Mouse (Mus musculus): ENCODE results near the gene Chkb. TPM values are rescaled to one million over a fixed set of nuclear protein-coding genes. Genes with fewer than 3 reads are reported as not detected.

The Chkb gene
- polyA plus RNA-seq, 1 experiment from 2014 or later = 30.4 TPM

DNA sequence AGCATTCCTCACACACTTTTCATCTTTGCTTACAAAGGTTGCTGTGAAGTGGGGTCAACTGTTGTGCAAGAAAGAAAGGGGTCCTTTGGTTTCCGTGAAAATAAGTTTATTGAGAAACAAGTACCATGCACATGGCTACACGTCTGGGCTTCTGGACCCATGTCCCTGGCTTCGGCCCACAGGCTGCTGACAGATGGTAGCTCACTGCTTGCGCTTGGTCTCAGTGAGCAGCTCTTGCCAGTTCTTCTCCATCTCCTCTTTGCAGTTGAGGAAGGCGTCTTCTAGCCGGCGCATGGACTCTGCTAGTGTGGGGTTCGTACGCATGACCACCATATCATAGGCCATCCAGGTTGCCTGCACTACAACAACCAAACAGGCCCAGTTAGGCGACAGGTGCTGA is 39.6 kb downstream of the Chkb start:
- Histone ChIP-seq H3K9me3 (replicated peaks) (no peaks in the 10 kb centered on the region), H3K36me3 (no peaks in the 10 kb centered on the region), H3K4me1 (no peaks in the 10 kb centered on the region), H3K4me3 (no peak overlapping the region), H3K27me3 (replicated peaks) (peaks cover 42% of the 10 kb centered on the region), H3K27ac (no peak overlapping the region), H3K9ac (no peak overlapping the region), H3K4me2 (no peak overlapping the region)
- ATAC-seq = no peak
- WGBS (ENCODE audit: insufficient replicate concordance) = 83% methylated on average over 10 of the region's 10 CpGs

DNA sequence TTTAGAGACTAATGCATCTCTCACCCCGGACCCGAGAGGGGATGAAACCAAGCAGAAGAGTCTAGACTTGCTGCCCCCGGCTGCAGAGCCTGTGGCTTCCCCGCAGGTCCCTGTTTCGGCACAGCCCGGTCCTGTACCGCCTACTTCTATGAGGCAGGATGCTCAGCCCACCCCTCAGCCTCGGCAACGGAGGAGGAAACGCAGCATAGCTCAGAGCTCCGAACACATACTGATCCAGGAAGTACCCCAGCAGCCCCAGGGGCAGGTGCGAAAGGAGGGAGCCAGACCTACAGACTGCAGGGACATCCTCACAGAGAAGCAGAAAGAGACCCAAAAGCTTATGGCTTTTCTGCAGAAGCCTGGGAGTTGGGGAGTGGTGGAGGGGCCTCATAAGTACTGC is 42.6 kb downstream of the Chkb start:
- Histone ChIP-seq H3K9me3 (replicated peaks) (no peaks in the 10 kb centered on the region), H3K36me3 (no peaks in the 10 kb centered on the region), H3K4me2 (no peak overlapping the region), H3K4me3 (no peak overlapping the region), H3K9ac (no peak overlapping the region), H3K4me1 (no peaks in the 10 kb centered on the region), H3K27ac (no peak overlapping the region), H3K27me3 (replicated peaks) (peaks cover 57% of the 10 kb centered on the region)
- WGBS (ENCODE audit: insufficient replicate concordance) = 28% methylated on average over 12 of the region's 12 CpGs
- ATAC-seq = no peak

DNA sequence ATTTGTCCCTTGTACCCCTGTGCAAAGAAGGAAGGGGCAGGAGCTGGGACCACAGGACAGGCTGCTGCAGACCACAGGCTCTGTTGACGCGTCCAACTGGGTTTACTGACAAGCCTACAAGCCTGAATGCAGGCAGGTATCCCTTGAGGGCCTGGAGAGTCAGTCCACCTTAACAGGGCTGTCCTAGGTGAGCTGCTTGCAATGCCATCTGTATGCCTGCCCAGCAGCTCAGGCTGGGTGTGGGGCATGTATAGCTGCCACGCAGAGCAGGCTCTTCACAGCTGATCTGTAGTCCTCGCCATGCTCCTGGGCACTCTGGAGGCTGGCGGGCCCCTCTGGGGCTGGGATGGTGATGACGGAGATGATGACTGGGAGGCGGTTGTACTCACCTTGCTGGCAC is 45.1 kb downstream of the Chkb start, which contains the start of gene Klhdc7b:
Gene Klhdc7b (plus strand): TSS at position 301 of the 400 bp plus-strand sequence.
- peaks cover 65% of the 10 kb centered on the region for H3K27me3 ChIP-seq (replicated peaks)
- no peak for ATAC-seq
- no peak within 1 kb of the TSS for H3K27ac ChIP-seq
- no peak within 1 kb of the TSS for H3K9ac ChIP-seq
- H3K4me1 ChIP-seq = peaks cover 2% of the 10 kb centered on the region
- H3K9me3 ChIP-seq (replicated peaks) = no peaks in the 10 kb centered on the region
- H3K4me3 ChIP-seq = no peak within 1 kb of the TSS
- H3K36me3 ChIP-seq = no peaks in the 10 kb centered on the region
- H3K4me2 ChIP-seq = no peak within 1 kb of the TSS
- WGBS (ENCODE audit: insufficient replicate concordance) = 78% methylated on average over 7 of the region's 7 CpGs

DNA sequence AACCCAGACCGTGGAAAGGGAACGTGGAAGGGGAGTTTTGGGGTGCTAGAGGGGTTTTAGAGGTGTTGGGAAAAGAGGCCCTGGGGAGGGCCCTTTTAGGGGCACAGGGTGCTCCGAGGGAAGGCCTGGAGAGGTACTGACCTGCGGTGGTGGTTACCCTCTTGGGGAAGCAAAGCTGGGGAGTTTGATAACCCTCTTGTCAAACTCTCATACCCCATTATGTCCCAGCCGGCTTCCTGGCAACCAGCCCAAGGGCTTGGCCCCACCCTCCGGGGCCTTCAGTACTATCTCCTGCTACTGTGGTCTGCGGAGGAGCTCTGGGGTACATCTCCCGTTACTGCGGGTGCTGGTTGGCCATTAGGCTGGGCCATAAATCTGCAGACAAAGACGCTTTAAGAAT is 50.3 kb downstream of the Chkb start:
- Histone ChIP-seq H3K9ac (peak overlapping the region; percentile 58; the same call in 1 of the 2 replicates), H3K36me3 (no peaks in the 10 kb centered on the region), H3K27ac (no peak overlapping the region), H3K4me1 (peaks cover 27% of the 10 kb centered on the region), H3K4me2 (peak overlapping the region; percentile 75), H3K4me3 (peak overlapping the region; percentile 48), H3K27me3 (replicated peaks) (peaks cover 66% of the 10 kb centered on the region), H3K9me3 (replicated peaks) (no peaks in the 10 kb centered on the region)
- 3% methylated on average over 10 of the region's 10 CpGs for WGBS (ENCODE audit: insufficient replicate concordance)
- peak; percentile 47; the same call in 1 of the 2 replicates for ATAC-seq

DNA sequence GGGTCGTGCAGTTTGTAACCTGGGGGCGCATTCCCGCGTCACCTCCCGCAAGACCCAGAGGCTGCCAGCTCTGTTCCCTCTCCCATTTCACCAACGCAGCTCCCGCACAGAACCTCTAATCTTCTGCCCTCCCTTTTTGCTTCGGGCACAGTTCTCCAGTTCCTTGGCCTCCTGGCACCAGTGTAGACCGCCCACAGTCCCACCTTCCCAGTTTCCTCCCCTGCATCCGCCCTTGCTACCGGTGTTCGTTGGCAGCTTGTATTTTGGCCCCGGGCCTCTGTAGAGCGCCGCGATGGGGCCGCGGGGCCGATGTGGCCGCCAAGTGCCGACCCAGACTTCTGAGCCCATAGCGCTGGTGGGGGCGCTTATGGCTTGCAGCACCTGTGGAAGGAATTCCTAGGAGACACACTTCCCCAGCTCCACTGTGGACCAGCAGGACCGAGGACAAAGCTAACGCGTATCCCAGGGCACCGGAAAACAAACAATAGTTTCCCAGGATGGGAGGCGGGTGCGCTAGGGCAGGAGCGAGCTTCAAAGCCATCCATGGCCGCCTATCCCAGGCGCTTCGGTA is 50.8 kb downstream of the Chkb start, which contains the start of gene Odf3b:
Gene Odf3b (minus strand): TSS at position 452 of the 571 bp plus-strand sequence.
- no peak within 1 kb of the TSS for H3K27ac ChIP-seq

DNA sequence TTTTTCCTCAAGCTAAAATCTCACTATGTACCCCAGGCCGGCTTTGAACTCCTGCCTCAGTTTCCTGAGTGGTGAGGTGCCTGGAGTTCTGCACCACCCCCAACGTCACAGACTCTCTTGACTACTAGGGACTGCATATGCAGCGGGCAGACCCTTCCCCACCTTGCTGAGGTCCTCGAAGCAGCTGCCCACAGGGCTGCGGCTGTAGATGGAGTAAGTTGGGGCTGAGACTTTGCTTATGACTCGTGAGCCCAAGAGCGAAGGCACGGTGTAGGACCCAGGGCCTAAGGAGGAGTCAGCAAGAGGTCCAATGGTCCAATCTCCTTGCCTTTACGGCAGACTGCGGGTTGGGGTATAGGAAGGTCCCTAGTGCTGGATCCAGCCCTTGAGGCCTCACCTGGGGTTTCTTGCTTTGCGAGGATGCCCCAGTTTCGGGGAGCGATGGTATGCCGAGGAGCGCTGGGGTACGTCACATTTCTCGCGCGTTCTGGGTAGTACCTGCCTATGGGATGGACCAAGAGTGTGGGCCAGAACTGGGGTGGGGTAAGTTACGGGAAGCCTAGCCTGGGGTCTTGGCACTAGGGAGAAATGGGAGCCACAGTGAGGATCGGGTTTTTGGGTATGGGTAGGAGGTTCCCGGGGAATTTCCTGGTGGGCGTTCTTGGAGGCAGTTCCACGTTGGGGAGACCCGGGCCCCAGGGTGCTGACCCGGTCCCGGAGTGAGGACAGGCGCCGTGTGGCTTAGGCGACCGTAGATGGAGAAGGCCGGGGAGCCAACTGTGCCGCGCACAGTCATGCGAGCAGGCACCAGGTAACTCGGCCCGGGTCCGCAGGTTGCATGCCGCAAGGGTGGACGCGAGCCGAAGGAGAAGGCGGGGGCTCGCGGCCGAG is 51.5 kb downstream of the Chkb start:
- no peaks in the 10 kb centered on the region for H3K36me3 ChIP-seq
- H3K9me3 ChIP-seq (replicated peaks) = no peaks in the 10 kb centered on the region
- ATAC-seq = no peak
- peaks cover 33% of the 10 kb centered on the region for H3K4me1 ChIP-seq
- H3K27ac ChIP-seq = no peak overlapping the region
- peak overlapping the region; percentile 58; the same call in 1 of the 2 replicates for H3K9ac ChIP-seq
- H3K4me2 ChIP-seq = peak overlapping the region; percentile 75
- 19% methylated on average over 46 of the region's 46 CpGs for WGBS (ENCODE audit: insufficient replicate concordance)
- H3K27me3 ChIP-seq (replicated peaks) = peaks cover 58% of the 10 kb centered on the region
- peak overlapping the region; percentile 48 for H3K4me3 ChIP-seq

More for the DNA sequence above, 50.8 kb downstream of the Chkb start, which contains the start of gene Odf3b:
- peaks cover 32% of the 10 kb centered on the region for H3K4me1 ChIP-seq
- peak within 1 kb of the TSS; percentile 75 for H3K4me2 ChIP-seq
- H3K36me3 ChIP-seq = no peaks in the 10 kb centered on the region
- H3K9ac ChIP-seq = peak within 1 kb of the TSS; percentile 58
- peak within 1 kb of the TSS; percentile 48 for H3K4me3 ChIP-seq
- H3K9me3 ChIP-seq (replicated peaks) = no peaks in the 10 kb centered on the region
- 2% methylated on average over 33 of the region's 33 CpGs for WGBS (ENCODE audit: insufficient replicate concordance)
- H3K27me3 ChIP-seq (replicated peaks) = peaks cover 63% of the 10 kb centered on the region
- ATAC-seq = no peak

DNA sequence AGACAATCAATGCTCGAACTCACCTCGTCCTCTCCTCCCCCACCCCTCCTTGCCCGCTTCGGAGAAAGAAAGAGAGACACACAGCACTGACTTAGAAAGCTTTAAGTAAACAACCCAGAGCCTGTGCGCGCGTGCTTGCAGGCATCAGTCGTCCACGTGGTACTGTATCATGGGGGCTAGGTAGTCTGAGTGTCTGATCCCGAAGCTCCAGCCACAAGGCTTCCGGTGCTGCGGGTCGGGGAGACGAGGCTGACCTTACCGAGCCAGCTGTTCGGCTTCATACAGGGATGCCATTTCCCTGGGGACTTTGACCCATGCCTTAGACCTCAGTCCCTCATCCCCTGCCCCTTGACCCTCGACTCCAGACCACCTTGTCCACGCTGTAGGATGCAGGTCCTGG is 52.3 kb downstream of the Chkb start:
- Histone ChIP-seq H3K9ac (no peak overlapping the region), H3K36me3 (peaks cover 6% of the 10 kb centered on the region), H3K27me3 (replicated peaks) (peaks cover 51% of the 10 kb centered on the region), H3K4me1 (peaks cover 41% of the 10 kb centered on the region), H3K9me3 (replicated peaks) (no peaks in the 10 kb centered on the region), H3K27ac (no peak overlapping the region), H3K4me2 (peak overlapping the region; percentile 14; the same call in 1 of the 2 replicates), H3K4me3 (no peak overlapping the region)
- 11% methylated on average over 18 of the region's 18 CpGs for WGBS (ENCODE audit: insufficient replicate concordance)
- ATAC-seq = no peak

DNA sequence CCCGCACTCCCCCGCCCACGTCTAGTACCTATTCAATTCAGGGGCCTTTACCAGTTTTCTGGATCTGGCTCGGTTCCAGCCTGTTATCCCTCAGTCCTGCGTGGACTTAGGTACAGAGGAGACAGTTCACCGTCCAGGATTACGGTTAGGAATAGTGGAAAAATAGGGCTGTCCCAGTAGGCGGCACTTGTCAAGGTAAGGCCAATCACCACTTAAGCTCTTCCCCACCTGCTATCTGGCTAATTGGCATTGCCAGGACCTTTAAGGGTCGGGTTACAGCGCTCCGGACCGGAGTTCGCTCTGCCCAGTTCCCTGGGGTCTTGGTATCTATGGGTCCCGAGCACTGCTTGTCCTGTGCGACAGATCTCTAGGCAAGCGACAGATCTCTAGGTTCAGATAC is 52.8 kb downstream of the Chkb start, which contains the start of gene Tymp:
Gene Tymp (minus strand): TSS at position 83 of the 400 bp plus-strand sequence.
- H3K27ac ChIP-seq = no peak within 1 kb of the TSS
- H3K9ac ChIP-seq = no peak within 1 kb of the TSS
- peaks cover 46% of the 10 kb centered on the region for H3K27me3 ChIP-seq (replicated peaks)
- H3K36me3 ChIP-seq = peaks cover 10% of the 10 kb centered on the region
- H3K4me2 ChIP-seq = peak within 1 kb of the TSS; percentile 14; the same call in 1 of the 2 replicates
- no peaks in the 10 kb centered on the region for H3K9me3 ChIP-seq (replicated peaks)
- 35% methylated on average over 16 of the region's 16 CpGs for WGBS (ENCODE audit: insufficient replicate concordance)
- peaks cover 45% of the 10 kb centered on the region for H3K4me1 ChIP-seq
- ATAC-seq = no peak
- H3K4me3 ChIP-seq = no peak within 1 kb of the TSS

Other genes starting within 250 kb of the Chkb start
- gene Plxnb2, start 249.1 kb downstream of the Chkb start, polyA plus RNA-seq (2016; fragmentation: Nextera tagmentation; extraction: Ambion mirVana) = 38.5 and 38.8 TPM in 2 replicates
- 5.3 and 5.5 TPM in 2 replicates for gene Dennd6b, start 233.4 kb downstream of the Chkb start, polyA plus RNA-seq (2016; fragmentation: Nextera tagmentation; extraction: Ambion mirVana)
- 21.4 and 23.9 TPM in 2 replicates for gene Ppp6r2, start 218.4 kb downstream of the Chkb start, polyA plus RNA-seq (2016; fragmentation: Nextera tagmentation; extraction: Ambion mirVana)
- gene Sbf1, start 114.6 kb downstream of the Chkb start, polyA plus RNA-seq (2016; fragmentation: Nextera tagmentation; extraction: Ambion mirVana) = 32.5 and 34.1 TPM in 2 replicates
- 3.3 TPM in 2 replicates for gene Adm2, start 107.2 kb downstream of the Chkb start, polyA plus RNA-seq (2016; fragmentation: Nextera tagmentation; extraction: Ambion mirVana)
- 2.4 and 3.7 TPM in 2 replicates for gene Miox, start 95.5 kb downstream of the Chkb start, polyA plus RNA-seq (2016; fragmentation: Nextera tagmentation; extraction: Ambion mirVana)
- gene Lmf2, start 74.2 kb downstream of the Chkb start, polyA plus RNA-seq (2016; fragmentation: Nextera tagmentation; extraction: Ambion mirVana) = 36.2 and 41.1 TPM in 2 replicates
- 134 TPM in 2 replicates for gene Ncaph2, start 74.2 kb downstream of the Chkb start, polyA plus RNA-seq (2016; fragmentation: Nextera tagmentation; extraction: Ambion mirVana)
- gene Sco2, start 56.1 kb downstream of the Chkb start, polyA plus RNA-seq (2016; fragmentation: Nextera tagmentation; extraction: Ambion mirVana) = 4.9 and 5.6 TPM in 2 replicates
- 0.62 and 0.75 TPM in 2 replicates for gene Tymp, start 52.9 kb downstream of the Chkb start, polyA plus RNA-seq (2016; fragmentation: Nextera tagmentation; extraction: Ambion mirVana)
- gene Odf3b, start 50.6 kb downstream of the Chkb start, polyA plus RNA-seq (2016; fragmentation: Nextera tagmentation; extraction: Ambion mirVana) = 0.50 and 0.65 TPM in 2 replicates
- not detected in 2 replicates for gene Klhdc7b, start 45.0 kb downstream of the Chkb start, polyA plus RNA-seq (2016; fragmentation: Nextera tagmentation; extraction: Ambion mirVana)
- gene Syce3, start 19.4 kb downstream of the Chkb start, polyA plus RNA-seq (2016; fragmentation: Nextera tagmentation; extraction: Ambion mirVana) = not detected in 2 replicates
- 2.0 and 2.3 TPM in 2 replicates for gene Cpt1b, start 4.0 kb downstream of the Chkb start, polyA plus RNA-seq (2016; fragmentation: Nextera tagmentation; extraction: Ambion mirVana)
- gene C730034F03Rik, start 319 bp downstream of the Chkb start, polyA plus RNA-seq (2016; fragmentation: Nextera tagmentation; extraction: Ambion mirVana) = 2.1 and 2.3 TPM in 2 replicates
- gene Gm44502, start 212 bp downstream of the Chkb start, polyA plus RNA-seq (2016; fragmentation: Nextera tagmentation; extraction: Ambion mirVana) = not detected in 2 replicates
- gene Mapk8ip2, start 24.0 kb upstream of the Chkb start, polyA plus RNA-seq (2016; fragmentation: Nextera tagmentation; extraction: Ambion mirVana) = 0.05 and 0.13 TPM in 2 replicates
- gene Arsa, start 47.5 kb upstream of the Chkb start, polyA plus RNA-seq (2016; fragmentation: Nextera tagmentation; extraction: Ambion mirVana) = 6.6 and 7.0 TPM in 2 replicates
- gene Shank3, start 69.7 kb upstream of the Chkb start, polyA plus RNA-seq (2016; fragmentation: Nextera tagmentation; extraction: Ambion mirVana) = 0.81 and 1.4 TPM in 2 replicates
- gene Acr, start 138.4 kb upstream of the Chkb start, polyA plus RNA-seq (2016; fragmentation: Nextera tagmentation; extraction: Ambion mirVana) = not detected in 2 replicates
- gene Rabl2, start 162.0 kb upstream of the Chkb start, polyA plus RNA-seq (2016; fragmentation: Nextera tagmentation; extraction: Ambion mirVana) = 10.3 and 11.2 TPM in 2 replicates